Mouse (Mus musculus) cerebellum, adult 2 months (tissue): ENCODE results near the gene Plxnc1. TPM values are rescaled to one million over a fixed set of nuclear protein-coding genes. Genes with fewer than 3 reads are reported as not detected.

ENCODE experiments used
- DNase-seq, 2 experiments: peaks; one replicate each; pipeline ENCODE4 v3.0.0; 2021
- H3K27ac ChIP-seq: fragments of 200-500 bp; 2 replicates; pipeline ENCODE4 v1.5.1; 2012; ENCODE audit warnings: low read length, control low read depth, inconsistent platforms; ENCODE audit not compliant: insufficient read depth
- H3K27me3 ChIP-seq: fragments of 200-500 bp; 2 replicates; pipeline ENCODE4 v1.6.1; 2012; ENCODE audit warnings: inconsistent platforms, mild to moderate bottlenecking, low read length, moderate library complexity; ENCODE audit not compliant: control insufficient read depth, insufficient read depth
- H3K4me1 ChIP-seq: fragments of 200-500 bp; 2 replicates; pipeline ENCODE4 v1.6.1; 2011; ENCODE audit warnings: low read length; ENCODE audit not compliant: control insufficient read depth, insufficient read depth
- H3K4me3 ChIP-seq: fragments of 200-500 bp; replicated peaks from 2 replicates; pipeline ENCODE3; 2011; ENCODE audit warnings: mild to moderate bottlenecking, low read depth, low read length, control low read depth; ENCODE audit not compliant: insufficient read depth
- CTCF ChIP-seq: fragments of 200-500 bp; IDR thresholded peaks from 2 replicates; pipeline ENCODE4 v1.5.1; 2011; ENCODE audit warnings: low read depth, mild to moderate bottlenecking, control low read depth, low read length, moderate library complexity, borderline replicate concordance; ENCODE audit not compliant: insufficient read depth
- POLR2A ChIP-seq: fragments of 200-500 bp; IDR thresholded peaks from 2 replicates; pipeline ENCODE4 v1.6.1; 2011; ENCODE audit warnings: low read length, control low read depth, borderline replicate concordance; ENCODE audit not compliant: insufficient read depth
- WGBS: fragments of 180-500 bp; shearing (Covaris S2); methylation state at CpG from one replicate; pipeline ENCODE4 v1.1.7; 2018; 5-methylcytosine and 5-hydroxymethylcytosine counted together
- polyA plus RNA-seq: library from polyadenylated mRNA; depleted of rRNA; stranded (reverse); fragments of >200 nt; gene quantifications from 2 replicates; pipeline ENCODE4 v1.2.3, GENCODE M21; 2012

Gene Plxnc1
- polyA plus RNA-seq, 1 experiment: 8.2 TPM

GRCm38 (mm10) chr10:94823971-94824760, 120.5 kb downstream of the Plxnc1 start:
- H3K27me3 ChIP-seq: no peaks in the 10 kb centered on the region
- no peak overlapping the region for H3K27ac ChIP-seq
- DNase-seq: no peak
- WGBS: 46% methylated on average over 11 of the region's 11 CpGs
- H3K4me1 ChIP-seq: no peaks in the 10 kb centered on the region; the same call in 1 of the 2 replicates
- no peak overlapping the region for H3K4me3 ChIP-seq
- TF ChIP-seq CTCF: no peak
- TF ChIP-seq POLR2A: no peak

GRCm38 (mm10) chr10:94818781-94819665, 125.6 kb downstream of the Plxnc1 start:
- H3K4me1 ChIP-seq: no peaks in the 10 kb centered on the region
- no peaks in the 10 kb centered on the region for H3K27me3 ChIP-seq
- no peak overlapping the region for H3K27ac ChIP-seq
- H3K4me3 ChIP-seq: peak overlapping the region; percentile 32
- 22% methylated on average over 17 of the region's 17 CpGs for WGBS
- DNase-seq: peak; percentile 53
- peak; percentile 23; the same call in 1 of the 2 replicates for TF ChIP-seq POLR2A
- no peak for TF ChIP-seq CTCF

- WGBS: 98% methylated on average over 3 of the region's 3 CpGs
Measured at GRCm38 (mm10) chr10:94818127-94818526, 126.5 kb downstream of the Plxnc1 start.

GRCm38 (mm10) chr10:94811907-94812851, 132.5 kb downstream of the Plxnc1 start:
- no peak overlapping the region for H3K27ac ChIP-seq

More at GRCm38 (mm10) chr10:94818127-94818526, 126.5 kb downstream of the Plxnc1 start:
- no peaks in the 10 kb centered on the region for H3K27me3 ChIP-seq
- no peak for DNase-seq
- TF ChIP-seq CTCF: no peak
- TF ChIP-seq POLR2A: no peak
- H3K4me3 ChIP-seq: no peak overlapping the region
- H3K27ac ChIP-seq: no peak overlapping the region
- H3K4me1 ChIP-seq: no peaks in the 10 kb centered on the region

GRCm38 (mm10) chr10:94809946-94810472, 134.6 kb downstream of the Plxnc1 start:
- H3K4me1 ChIP-seq: no peaks in the 10 kb centered on the region
- 57% methylated on average over 7 of the region's 7 CpGs for WGBS
- TF ChIP-seq POLR2A (no peak), CTCF (no peak)
- no peak overlapping the region for H3K27ac ChIP-seq
- no peaks in the 10 kb centered on the region for H3K27me3 ChIP-seq
- DNase-seq: no peak
- H3K4me3 ChIP-seq: no peak overlapping the region

More at GRCm38 (mm10) chr10:94811907-94812851, 132.5 kb downstream of the Plxnc1 start:
- DNase-seq: no peak
- Histone ChIP-seq H3K27me3 (no peaks in the 10 kb centered on the region), H3K4me1 (no peaks in the 10 kb centered on the region), H3K4me3 (no peak overlapping the region)
- TF ChIP-seq CTCF: no peak
- no peak for TF ChIP-seq POLR2A
- 71% methylated on average over 17 of the region's 17 CpGs for WGBS

GRCm38 (mm10) chr10:94808275-94808674, 136.4 kb downstream of the Plxnc1 start:
- no peak overlapping the region for H3K4me3 ChIP-seq
- no peaks in the 10 kb centered on the region for H3K4me1 ChIP-seq
- 95% methylated on average over 6 of the region's 6 CpGs for WGBS
- TF ChIP-seq CTCF (no peak), POLR2A (no peak)
- H3K27ac ChIP-seq: no peak overlapping the region
- DNase-seq: no peak
- H3K27me3 ChIP-seq: no peaks in the 10 kb centered on the region

- TF ChIP-seq CTCF: no peak
- TF ChIP-seq POLR2A: no peak
- no peak overlapping the region for H3K4me3 ChIP-seq
- no peaks in the 10 kb centered on the region for H3K27me3 ChIP-seq
- DNase-seq: no peak
- 75% methylated on average over 7 of the region's 7 CpGs for WGBS
- H3K4me1 ChIP-seq: no peaks in the 10 kb centered on the region
- no peak overlapping the region for H3K27ac ChIP-seq
Measured at GRCm38 (mm10) chr10:94807323-94807722, 137.3 kb downstream of the Plxnc1 start.
